ENCODE assay signal across 16 mouse cellular contexts in the genomic region with DNA sequence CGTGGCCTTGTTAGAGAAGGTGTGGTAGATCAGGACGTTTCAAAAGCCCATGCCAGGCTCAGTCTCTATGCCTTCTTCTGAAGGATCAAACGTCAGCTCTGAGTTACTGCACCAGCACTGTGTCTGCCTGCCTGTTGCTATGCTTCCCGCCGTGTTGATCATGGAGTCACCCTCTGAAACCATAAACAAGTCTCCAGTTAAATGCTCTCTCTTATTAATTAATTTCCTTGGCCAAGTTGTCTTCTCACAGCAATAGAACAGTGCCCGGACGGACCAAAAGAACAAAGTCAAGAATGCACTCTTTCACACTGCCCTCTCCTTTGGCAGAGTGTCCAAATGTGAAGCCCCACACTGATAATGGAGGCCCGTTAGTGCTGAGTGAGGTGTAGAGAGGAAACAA.
"Had no signal": no experiment of that assay in that cellular context is flagged by ENCODE, and none has a peak within 500 bp of the region (broad histone marks: within the 10 kb centered on the region; RNA-seq: fewer than 3 reads in every experiment).

No protein-coding gene starts in this region.

- H3K4me3 ChIP-seq: lung, embryonic 15.5 days; megakaryocyte, embryonic 14.5 days; midbrain, embryonic 13.5 days; midbrain, embryonic 15.5 days; neural tube, embryonic 12.5 days; stomach, embryonic 15.5 days had no signal

- H3K4me2 ChIP-seq: lung, embryonic 15.5 days; midbrain, embryonic 11.5 days; midbrain, embryonic 13.5 days; midbrain, embryonic 15.5 days; neural tube, embryonic 12.5 days; stomach, embryonic 15.5 days had no signal

- H3K27ac ChIP-seq: lung, embryonic 15.5 days; macrophage; midbrain, embryonic 13.5 days; midbrain, embryonic 15.5 days; neural tube, embryonic 12.5 days; stomach, embryonic 15.5 days; stomach, postnatal 0 days had no signal

- H3K27me3 ChIP-seq: lung, embryonic 15.5 days; megakaryocyte, embryonic 14.5 days; stomach, embryonic 15.5 days had no signal

- H3K36me3 ChIP-seq: lung, embryonic 15.5 days; midbrain, embryonic 13.5 days; midbrain, embryonic 15.5 days; neural tube, embryonic 12.5 days; stomach, embryonic 15.5 days had no signal

- H3K4me1 ChIP-seq: megakaryocyte, embryonic 14.5 days; stomach, embryonic 15.5 days had no signal

- ATAC-seq: midbrain, embryonic 13.5 days; midbrain, embryonic 15.5 days had no signal

- H3K9ac ChIP-seq: lung, embryonic 15.5 days; midbrain, embryonic 13.5 days; midbrain, embryonic 15.5 days; neural tube, embryonic 12.5 days; stomach, embryonic 15.5 days had no signal

- DNase-seq: lung, adult 2 months; lung, postnatal 14 days; lung, postnatal 36 days; right cerebral cortex, postnatal 14 days; thymus, adult 2 months; thymus, postnatal 25 days; thymus, postnatal 4 days had no signal

- H3K9me3 ChIP-seq: lung, embryonic 15.5 days; midbrain, embryonic 13.5 days; midbrain, embryonic 15.5 days; neural tube, embryonic 12.5 days; stomach, embryonic 15.5 days had no signal
